Mouse (Mus musculus) lung, postnatal 0 days (tissue): ENCODE results near the gene Muc5ac.

Source experiments
- CTCF ChIP-seq: IDR thresholded peaks from 2 replicates; pipeline ENCODE4 v1.5.1; 2016; ENCODE audit warnings: antibody characterized with exemption, mild to moderate bottlenecking
- EP300 ChIP-seq: IDR thresholded peaks from 2 replicates; pipeline ENCODE4 v1.6.1; 2016; ENCODE audit warnings: antibody characterized with exemption, mild to moderate bottlenecking, control low read depth

- TF ChIP-seq CTCF: no peak
- TF ChIP-seq EP300: no peak
Observed at GRCm38 (mm10) chr7:141772058-141772557, 16.7 kb upstream of the Muc5ac start.
